Mouse (Mus musculus): ENCODE results near the gene Hdac7. TPM values are rescaled to one million over a fixed set of nuclear protein-coding genes. Genes with fewer than 3 reads are reported as not detected.

The Hdac7 gene
- total RNA-seq, 2 experiments from 2014 or later: 24.5 to 40.3 TPM

DNA sequence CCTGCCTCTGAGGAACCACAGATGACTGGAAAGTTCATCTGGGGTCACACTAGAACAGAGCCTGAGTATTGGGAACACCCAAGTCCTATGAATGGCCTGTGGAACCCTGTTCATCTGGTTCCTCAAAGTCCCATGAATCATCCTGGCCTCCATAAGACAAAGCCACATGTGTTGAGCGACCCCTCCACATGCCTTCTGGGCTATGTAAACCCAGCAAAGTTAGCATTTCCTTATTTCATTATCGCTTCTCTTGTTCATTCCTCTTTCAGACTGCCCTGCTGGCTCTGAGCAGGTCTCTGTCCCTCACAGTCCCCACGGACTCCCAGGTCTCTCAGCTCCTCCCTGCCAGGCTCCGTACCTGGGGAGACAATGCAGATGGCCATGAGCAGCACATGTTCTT lies 14.1 kb upstream of the Hdac7 start:
- DNase-seq: no peak

DNA sequence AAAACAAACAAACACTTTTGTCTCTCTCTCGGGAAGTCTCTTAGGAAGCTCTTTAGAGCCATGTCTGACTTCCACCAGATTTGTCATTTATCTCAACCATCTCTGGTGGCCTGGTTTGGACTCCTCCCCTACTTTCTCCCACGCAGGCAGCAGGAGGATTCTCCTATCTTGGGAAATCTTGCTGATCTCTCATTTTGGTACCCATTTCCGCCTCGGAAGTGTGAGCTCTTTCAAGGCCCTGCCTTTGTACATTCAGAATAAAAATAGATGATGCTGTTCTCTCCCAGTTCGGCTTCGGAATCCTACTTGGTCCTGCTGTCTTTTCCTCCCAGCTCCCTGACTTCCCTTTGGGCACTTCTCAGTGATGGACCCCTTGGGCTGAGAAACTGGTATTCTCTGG lies 10.2 kb upstream of the Hdac7 start:
- no peak for DNase-seq

DNA sequence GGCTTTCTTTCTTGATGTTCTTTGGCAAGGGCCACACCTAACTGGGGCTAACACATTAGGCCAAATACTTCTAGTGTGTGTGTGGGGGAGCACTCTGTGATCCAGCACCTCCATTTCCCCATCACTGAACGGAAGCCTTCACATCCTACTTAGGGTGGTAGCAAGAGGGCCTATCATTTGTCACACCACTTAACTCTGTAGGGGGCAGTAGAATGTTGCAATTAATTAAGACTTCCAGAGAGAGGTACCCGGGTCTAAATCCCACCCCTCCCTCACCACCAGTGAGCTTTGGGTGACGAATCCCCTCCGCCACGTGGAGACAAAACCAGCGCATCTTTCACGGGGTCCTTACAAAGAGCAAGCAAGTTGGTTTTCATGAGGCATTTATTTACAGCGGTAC lies 9.8 kb upstream of the Hdac7 start:
- DNase-seq: no peak

DNA sequence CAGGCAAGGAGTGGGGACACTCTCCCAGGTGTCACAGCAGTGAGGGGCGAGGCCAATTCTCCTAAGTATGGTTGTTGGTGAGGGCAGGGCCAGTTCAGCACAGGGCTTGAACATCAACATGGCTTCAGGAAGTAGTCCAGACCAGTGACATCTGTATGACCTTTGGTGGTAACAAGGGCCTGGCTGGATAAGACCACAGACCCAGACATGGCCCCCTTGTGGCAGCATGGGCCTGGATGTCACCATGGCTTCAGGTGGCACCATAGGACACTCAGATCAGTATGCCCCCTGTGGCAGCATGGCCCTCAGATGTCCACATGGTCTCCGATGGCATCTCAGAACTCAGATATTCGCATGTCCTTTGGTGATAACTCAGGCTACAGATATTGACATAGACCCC lies 8.0 kb upstream of the Hdac7 start:
- no peak for DNase-seq

DNA sequence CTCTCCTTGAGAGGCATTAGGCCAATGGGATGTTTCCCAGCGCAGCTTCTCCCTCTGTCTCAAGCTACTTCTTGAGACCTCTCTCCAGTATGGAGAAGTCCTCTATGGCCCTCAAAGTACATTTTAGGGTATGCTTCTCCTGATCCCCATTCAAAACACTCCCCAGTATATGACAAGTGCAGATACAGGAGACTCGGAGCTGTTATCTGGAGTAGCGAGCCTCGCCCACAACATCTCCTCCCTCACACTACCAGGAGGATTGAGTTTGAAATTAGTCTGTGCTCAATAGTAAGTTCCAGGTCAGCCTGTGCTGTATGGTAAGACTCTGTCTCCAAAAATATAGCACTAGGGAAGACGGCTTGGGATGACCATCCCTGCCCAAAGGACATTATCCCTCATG lies 6.7 kb upstream of the Hdac7 start:
- DNase-seq: no peak

DNA sequence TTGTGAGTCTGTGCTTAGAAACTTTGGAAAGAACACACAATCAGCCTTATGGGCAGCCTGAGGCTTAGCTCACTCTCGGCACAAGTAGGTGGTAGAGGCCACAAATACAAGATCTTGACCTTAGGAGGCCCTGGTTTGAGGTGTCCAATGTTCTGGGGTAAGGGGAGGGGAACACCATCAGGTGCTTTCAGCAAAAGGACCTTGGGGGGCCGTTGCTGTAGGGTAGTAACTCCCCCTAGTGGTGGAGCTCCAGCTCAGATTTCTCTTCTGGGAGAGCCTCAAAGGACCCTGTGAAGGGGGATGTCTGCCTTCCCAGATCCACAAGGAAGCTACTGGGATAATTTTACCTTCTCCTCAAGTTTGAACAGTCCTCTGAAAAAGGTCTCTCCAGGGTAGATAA lies 6.1 kb upstream of the Hdac7 start:
- no peak for DNase-seq

DNA sequence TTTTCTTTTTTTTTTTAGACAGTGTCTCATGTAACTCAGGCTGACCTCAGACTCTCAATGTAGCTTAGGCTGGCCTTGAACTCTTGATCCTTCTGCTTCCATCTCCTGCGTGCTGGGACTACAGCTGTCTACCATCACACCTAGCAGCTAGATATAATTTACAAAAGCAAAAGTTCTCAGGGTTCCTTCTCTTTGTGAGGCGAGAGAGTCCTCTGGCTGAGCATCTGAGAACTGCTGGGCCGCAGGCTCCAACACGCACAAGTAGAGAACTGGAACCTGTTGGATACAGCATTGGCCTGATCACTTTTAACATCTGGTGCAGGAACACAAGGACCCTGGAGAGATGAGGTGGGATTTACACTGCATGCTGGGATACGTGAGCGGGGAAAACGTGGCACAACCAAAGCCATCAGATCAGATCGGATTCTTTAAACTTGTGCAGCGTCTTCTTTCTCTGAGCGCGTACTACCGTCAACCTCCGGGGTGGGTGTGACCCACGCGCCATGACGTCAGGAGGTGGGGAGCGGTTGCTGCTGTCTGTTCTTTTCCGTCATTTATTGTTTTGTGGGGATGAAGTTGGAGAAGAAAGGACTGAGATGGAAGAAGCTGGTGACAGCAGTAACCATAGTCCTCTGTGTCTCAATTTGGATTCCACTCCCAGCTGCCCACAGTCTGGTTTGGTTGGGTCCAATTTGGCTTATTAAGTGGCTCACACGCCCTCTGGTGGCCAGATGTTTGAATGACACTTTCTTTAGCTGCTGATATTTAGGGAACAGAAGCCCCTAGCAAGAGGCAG lies 5.0 kb upstream of the Hdac7 start:
- peak; percentile 83 for DNase-seq

DNA sequence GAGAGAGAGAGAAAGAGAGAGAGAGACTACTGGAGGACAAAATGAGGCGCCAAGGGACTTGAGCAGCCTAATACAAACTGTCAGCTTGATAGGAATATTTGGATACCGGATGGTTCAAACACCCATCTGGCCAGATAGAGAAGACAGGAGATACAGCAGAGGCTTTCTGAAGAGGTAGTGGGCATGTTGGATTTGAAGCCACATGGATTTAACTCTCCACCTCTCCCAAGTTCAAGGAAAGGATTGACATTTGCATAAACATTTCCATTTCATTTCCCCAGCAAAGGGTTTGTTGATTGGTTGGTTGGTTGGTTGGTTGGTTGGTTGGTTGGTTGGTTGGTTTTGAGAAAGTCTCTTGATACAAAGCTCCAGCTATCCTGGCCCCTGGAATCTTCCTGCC lies 3.6 kb upstream of the Hdac7 start:
- no peak for DNase-seq

DNA sequence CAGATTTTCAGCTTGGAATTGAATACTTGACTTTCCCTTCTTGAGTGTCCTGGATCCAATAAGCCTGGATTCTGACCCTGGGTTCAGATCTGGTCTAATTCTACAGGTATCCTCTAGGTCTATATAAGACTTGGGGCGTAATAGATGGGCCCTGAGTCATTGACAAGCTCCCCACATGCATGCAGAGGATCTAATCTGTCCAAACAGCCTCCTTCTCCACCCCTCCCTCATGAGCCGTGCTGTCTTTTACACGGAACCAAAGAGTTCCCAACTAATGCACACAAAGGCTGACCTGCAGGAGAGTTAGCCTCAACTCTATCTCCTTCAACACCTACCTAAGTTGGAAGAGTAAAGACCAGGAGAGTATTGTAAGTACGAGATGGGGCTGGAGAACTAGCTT lies 3.0 kb upstream of the Hdac7 start:
- no peak for DNase-seq

DNA sequence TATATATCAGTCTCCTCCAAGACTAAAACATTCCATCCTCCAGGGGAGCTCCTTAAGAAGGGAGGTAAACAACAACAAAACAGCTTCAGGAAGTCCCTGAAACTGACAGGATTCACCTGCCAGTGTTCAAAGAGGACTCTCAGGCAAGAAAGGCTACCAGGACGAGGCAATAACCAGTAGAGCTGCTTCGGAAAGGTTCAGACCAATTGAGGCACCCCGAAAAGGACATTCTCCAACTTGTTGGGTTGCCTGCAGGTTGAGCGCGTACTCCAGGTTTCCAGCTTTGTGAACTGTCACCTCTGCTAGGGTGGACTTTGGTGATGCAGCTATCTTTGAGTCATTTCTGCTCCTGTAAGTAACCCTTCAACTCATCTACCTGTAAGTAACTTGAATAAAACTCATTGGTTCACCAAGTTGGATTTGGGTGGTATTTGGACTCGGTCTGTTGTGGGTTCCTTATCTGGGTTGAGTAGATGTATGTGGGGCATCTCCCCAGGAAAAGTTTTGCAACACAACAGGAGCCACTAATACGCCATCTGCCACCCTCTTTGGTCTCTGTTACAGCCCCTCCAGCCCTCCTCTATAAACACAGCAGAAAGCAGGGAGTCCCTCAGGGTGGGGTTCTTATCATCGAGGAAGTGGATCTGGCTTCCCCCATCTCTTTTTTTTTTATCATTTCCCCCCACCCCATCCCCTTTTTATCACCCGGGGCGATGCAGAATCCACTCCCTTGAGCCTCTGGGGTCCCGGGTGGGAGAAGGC lies 2.0 kb upstream of the Hdac7 start:
- DNase-seq: no peak

DNA sequence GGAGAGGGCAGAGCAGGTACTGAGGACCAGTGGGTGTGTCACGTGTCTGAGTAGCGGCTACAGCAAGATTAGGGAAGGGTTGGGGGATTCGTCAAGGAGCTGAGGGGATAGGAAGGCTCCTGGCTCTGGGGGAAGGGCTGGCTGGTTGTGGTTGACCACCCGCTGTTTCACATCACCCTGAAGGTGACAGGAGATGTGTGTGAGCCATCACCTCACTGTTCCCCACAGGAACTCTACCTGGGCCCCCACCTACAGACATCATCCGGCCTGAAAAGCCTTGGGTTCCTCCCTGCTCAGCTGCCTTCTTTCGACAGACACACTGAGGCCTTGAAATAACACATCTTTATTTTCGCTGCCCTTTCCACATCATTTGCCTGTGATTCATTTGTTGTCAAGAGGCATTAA lies 1.1 kb downstream of the Hdac7 start:
- DNase-seq: no peak

DNA sequence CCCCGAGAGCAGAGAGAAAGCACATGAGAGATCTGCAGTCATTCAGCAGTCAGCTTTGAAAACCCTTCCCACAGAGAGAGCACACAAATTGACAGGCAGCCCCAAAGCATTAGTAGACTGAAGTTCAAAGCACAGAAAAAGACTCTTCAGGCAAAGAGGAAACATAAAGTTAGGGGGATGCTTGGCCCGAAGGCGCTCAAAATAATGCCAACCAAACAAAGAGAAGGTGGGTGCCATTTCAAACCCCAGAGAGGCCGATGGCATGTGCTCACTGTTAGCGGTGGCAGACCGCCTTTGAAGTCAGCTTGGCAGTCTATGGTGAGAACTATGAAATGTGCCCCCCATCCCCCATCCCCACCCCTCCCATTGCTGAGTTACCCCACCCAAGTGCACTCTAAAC lies 2.2 kb downstream of the Hdac7 start:
- DNase-seq: no peak

DNA sequence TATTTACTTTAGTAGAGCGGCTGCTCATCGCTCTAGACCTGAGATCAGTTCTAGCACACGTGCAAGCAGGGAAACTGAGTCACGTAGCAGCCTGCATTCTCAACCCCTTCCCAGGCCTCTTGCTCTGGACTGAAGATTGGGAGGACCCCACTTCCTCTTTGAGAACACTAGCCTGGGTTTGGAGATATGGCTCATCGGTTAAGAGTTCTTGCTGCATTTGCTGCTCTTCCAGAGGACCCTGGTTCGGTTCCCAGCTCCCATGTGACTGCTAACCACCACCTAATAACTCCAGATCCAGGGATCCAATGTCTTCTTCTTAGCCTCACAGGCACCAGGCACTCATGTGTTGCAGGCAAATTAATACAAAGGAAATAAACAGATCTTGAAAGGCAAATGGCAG lies 2.9 kb downstream of the Hdac7 start:
- no peak for DNase-seq

DNA sequence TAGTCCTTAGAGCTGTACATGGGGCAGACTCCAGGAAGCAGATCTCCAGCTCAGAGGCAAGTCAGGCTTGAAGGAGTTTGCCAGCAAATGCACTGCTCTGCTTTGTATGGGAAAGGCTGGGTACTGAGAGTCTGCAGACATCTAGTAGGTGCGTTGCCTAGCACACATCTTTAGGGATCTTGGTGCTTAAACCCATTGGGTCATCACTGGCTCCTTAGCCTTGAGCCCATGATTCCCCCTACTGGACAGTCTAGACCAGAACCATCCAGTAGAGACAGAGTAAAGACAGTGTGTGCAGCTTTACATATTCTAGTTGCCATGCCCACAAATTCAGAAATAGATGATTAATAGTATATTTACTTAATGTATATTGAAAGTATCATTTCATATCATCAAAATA lies 3.5 kb downstream of the Hdac7 start:
- DNase-seq: no peak

DNA sequence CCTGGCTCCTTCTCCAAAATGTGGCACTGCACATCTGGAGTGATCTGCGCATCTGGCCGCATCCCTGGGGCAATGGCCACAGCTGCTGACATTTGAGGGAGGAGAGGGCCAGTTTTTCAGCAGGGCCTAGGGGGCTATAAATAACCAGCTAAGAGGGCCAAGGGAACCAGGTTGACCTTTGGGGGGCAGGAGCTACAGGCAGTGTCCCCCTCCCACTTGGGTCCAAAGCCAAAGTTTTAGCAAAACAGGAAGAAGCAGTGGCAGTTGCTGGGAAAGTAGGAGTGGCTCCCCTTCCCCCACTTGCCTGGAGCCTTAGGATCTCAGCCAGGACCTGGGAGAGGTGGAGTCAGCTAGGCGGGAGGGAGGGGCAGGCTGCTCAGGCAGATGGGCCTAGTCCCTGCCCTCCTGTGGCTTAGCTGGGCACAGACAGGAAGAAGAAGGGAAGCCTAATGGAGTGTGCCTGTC lies 4.3 kb downstream of the Hdac7 start:
- DNase-seq: peak; percentile 54

DNA sequence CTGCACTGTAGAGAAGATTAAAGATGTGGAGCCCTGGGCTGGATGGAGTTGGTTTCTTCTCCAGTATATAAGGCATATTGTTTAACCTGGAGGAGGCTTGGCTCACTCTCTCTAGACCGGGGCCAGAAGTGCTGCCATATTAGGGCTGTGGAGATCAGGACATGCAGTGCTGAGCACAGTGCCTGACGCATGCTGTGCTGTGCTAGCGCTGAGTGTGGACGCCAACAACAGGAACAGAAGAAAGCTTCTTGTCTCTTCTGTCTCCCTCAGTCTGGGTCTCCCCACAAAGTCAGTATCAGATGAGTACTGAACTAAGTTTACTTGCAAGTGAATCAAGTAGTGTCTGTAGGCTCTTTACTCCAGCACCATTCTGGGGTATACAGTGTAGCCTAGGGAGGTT lies 4.8 kb downstream of the Hdac7 start:
- DNase-seq: no peak

DNA sequence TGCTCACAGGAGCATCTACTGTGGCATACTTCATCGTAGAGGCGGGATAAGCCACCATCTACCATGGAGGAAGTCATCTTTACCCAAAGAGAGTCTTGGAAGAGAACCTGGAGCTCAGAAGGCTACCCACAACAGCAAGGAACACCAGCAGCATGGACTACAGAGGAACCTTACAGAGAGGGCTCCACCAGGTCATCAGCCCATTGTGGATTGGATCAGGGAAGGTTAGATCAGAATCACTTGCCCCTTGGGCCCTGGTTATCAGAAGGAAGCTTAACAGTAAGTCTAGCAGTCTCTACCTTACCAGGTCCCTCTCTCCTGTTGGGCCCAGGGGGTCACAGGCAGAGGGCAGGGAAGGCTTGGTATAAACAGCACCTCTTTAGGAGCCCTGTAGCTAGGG lies 5.3 kb downstream of the Hdac7 start:
- no peak for DNase-seq

DNA sequence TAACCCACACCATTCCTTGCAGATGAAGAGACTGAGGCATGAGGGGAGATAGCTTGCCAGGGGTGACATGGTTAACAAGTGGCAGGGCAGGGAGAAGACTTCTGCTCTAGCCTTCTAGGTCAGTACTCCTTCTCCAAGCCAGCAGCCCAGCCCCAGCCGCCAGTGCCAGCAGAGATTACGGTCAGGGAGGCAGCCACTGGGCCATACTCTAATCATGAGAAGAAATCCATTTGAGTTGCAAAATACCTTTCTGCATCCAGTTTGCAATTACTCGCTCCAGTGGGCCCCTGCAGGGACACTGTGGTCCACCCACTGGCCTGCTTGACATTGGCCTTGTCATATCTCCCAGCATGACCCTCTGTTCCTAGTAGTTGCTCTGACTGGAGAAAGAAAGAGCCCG lies 5.9 kb downstream of the Hdac7 start:
- DNase-seq: no peak

DNA sequence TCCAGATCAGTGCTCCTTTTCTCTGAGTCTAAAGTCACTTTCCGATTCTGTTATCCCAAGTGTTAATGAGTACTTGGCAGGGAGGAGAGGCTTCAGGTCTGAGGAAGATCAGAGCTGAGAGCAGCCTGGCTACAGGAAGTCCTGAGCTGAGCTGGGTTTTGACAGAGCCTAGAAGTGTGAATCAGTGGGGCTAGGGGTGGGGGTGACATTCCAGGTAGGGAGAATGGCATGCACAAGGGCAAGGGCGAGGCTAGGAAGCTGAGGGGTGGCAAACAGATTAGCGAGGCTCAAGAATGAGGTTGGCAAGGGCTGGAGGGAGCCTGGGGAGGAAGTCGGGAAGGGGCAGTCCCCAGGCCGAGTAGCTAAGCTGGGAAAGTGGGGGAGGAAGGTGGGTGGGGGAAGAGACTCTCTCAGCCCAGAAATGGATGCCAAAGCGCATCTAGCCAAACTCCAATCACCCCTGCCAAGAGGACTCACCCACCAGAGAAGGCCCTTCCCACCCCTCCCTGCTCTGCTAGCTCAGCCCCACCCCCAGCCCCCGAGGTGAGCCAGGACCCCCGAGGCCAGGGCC lies 6.7 kb downstream of the Hdac7 start:
- no peak for DNase-seq

DNA sequence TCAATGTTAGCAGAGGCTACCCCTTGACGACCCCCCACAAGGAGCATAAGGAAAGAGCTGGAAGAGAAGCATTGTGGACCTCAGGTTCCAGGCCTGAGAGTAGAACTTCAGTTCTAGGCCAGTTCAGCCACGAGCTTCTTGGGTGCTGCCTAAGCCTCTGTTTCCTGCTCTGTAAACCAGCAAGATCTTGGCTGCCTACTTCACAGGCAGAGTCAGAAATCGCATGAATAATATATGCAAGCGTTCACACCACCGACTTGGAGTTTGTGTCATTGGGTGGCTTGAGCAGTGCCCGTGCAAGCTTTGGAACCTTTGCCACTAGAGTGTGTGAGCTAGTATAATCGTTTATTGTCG lies 7.4 kb downstream of the Hdac7 start:
- DNase-seq: no peak

DNA sequence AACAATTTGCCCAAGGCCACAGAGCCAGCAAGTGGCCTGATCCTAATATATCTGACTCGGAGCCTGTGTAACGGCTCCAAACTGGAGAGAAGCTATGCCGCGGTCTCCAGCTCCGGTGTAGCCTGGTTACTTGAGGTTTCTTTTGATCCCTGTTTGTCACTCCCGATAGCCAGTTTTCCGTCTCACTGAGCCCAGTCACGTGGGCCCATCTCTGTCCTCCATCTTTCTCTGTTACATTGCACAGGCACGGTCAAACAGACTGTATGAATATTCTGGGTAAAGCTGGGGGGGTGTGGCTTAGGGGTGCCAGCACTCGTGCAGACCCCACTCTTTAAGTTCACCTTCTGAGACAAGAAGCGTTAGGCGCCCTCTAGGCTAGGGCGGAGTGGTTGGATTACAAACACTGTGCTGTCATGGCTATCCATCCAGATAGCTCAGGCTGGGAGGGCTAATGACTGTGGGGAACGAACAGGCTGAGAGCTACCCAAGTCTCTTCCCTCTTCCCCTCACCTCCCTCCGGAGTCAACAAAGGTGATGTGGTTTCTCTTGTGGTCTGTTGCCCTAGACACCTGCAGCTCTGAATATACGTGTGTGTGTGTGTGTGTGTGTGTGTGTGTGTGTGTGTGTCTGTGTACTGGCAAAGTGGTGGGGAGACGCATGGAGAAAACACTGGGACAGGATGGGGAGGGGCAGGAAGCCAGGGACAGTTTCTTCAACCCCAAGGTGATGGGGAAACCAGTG lies 8.0 kb downstream of the Hdac7 start:
- no peak for DNase-seq

DNA sequence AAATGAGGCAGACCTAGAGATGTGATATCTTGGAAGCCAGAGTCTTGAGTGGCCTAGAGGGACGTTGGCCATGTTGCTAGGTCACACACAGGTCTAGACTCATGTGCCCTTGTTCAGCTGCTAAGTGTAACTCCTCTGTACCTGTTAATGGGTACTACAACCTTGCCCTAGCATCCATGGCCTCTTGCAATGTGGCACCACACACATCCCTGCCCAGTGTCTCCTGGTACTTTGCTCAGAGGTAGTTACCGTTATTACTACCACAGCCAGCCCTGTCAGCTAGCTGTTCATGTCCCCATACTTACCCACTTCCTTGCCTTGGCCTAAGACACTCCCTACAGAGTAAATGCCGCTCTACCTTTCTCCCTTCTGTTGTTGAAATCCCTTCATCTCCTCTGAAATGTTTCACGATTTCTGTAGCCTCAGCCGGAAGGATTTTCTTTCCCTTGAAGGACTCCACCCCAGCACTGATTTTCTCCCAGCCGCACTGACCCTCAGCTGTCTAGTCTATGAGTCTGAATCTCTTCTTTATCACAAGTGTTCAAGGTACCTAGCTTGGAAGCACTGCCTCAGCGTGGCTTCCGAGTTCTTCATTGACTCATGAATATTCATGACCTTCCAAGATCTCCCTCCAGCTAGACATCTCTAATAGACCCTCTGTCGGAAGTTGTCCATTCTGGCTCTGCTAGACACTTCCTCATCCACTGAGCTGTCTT lies 11.4 kb downstream of the Hdac7 start:
- DNase-seq: no peak

All from gastrocnemius, postnatal 10 days (tissue).